8 mouse cellular contexts compared by ENCODE assay signal in the genomic region with DNA sequence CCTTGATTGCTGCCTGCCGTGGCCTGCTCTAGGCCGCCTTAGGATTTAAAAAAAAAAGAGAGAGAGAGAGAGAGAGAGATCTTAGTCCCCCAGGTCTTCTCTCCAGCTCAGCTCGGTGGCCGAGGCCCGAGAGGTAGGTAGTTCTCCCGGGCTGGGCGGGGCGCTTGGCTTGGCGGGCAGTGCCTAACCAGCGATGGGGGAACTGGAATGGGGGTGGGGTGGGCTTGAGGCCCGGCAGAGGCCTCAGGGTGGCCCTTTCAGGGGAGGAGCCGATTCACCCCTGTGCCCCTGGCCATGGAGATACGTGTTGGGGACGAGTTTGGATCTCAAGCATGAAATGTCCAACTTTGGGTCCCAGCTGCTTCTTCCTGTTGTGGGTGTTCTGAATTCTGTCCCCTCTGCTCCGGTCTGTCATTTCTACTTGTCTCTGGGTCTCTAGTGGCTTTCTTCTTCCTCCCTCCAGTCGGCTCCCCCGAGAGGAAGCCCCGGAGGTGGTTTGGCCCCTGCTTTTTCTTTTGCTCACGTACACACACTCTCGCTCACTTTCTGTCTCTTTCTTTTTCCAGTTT. TPM values are rescaled to one million over a fixed set of nuclear protein-coding genes. Genes with fewer than 3 reads are reported as not detected.
A peak's percentile ranks its signal among the peaks of the same experiment; 100 is the strongest.
DNase-seq lines count a peak whose midpoint lies in the region; ATAC-seq and TF ChIP-seq lines count a peak whose summit lies in the region.

No protein-coding gene starts in this region.

- TF ChIP-seq POLR2A in MEL (IDR thresholded peaks at IDR 0.05; ENCODE audit: control insufficient read depth in 1 of 2, insufficient read depth in 1 of 2, low read depth in 1 of 2, low read length in 2 of 2, poor library complexity in 1 of 2): peak in 1 of 2 experiments; percentile 24; a peak in 1 of 4 replicates

- H3K27me3 ChIP-seq in MEL (ENCODE audit: control insufficient read depth in 1 of 2, insufficient read depth in 2 of 2, low read length in 2 of 2): no peaks in the 10 kb centered on the region
- H3K27me3 ChIP-seq in embryonic facial prominence, embryonic 11.5 days (ENCODE audit: control insufficient read depth, insufficient read depth, low read length): no peaks in the 10 kb centered on the region
- no peaks in the 10 kb centered on the region for H3K27me3 ChIP-seq in heart, embryonic 13.5 days (replicated peaks)
- H3K27me3 ChIP-seq in megakaryocyte, embryonic 14.5 days (replicated peaks): no peaks in the 10 kb centered on the region

- H3K79me2 ChIP-seq in MEL (ENCODE audit: control insufficient read depth, insufficient read depth, low read length, poor library complexity): peaks cover 33% of the 10 kb centered on the region

- no peak for ATAC-seq in embryonic facial prominence, embryonic 11.5 days (replicated peaks; ENCODE audit: insufficient number of reproducible peaks, low FRiP score, low TSS enrichment, low read depth)
- ATAC-seq in heart, embryonic 13.5 days (ENCODE audit: extremely low read depth, insufficient number of reproducible peaks, low FRiP score, low TSS enrichment): peak; percentile 31

- H3K4me2 ChIP-seq in embryonic facial prominence, embryonic 11.5 days (ENCODE audit: low read depth, low read length): peak overlapping the region; percentile 99
- H3K4me2 ChIP-seq in heart, embryonic 13.5 days: peak overlapping the region; percentile 97

- H3K9me3 ChIP-seq in MEL (replicated peaks; ENCODE audit: insufficient read depth, low read length): no peaks in the 10 kb centered on the region
- H3K9me3 ChIP-seq in embryonic facial prominence, embryonic 11.5 days (replicated peaks; ENCODE audit: control insufficient read depth, low read length): no peaks in the 10 kb centered on the region
- no peaks in the 10 kb centered on the region for H3K9me3 ChIP-seq in heart, embryonic 13.5 days
- H3K9me3 ChIP-seq in megakaryocyte, embryonic 14.5 days: no peaks in the 10 kb centered on the region

- TF ChIP-seq CTCF in MEL (IDR thresholded peaks at IDR 0.05 in 2 of 3, conservative IDR thresholded peaks at IDR 0.05 in 1 of 3; ENCODE audit: control insufficient read depth in 1 of 3, insufficient read depth in 1 of 3, low read depth in 2 of 3, low read length in 3 of 3, poor library complexity in 1 of 3, severe bottlenecking in 1 of 3): no peak

- peaks cover 0 to 19% of the 10 kb centered on the region in 2 experiments; a peak in 2 of 4 replicates for H3K36me3 ChIP-seq in MEL (ENCODE audit: control insufficient read depth in 1 of 2, insufficient read depth in 2 of 2, low read length in 2 of 2)
- no peaks in the 10 kb centered on the region; the same call in 1 of the 2 replicates for H3K36me3 ChIP-seq in embryonic facial prominence, embryonic 11.5 days (replicated peaks; ENCODE audit: control insufficient read depth, insufficient read depth, low read depth, low read length)
- peaks cover 19% of the 10 kb centered on the region for H3K36me3 ChIP-seq in heart, embryonic 13.5 days
- peaks cover 30% of the 10 kb centered on the region for H3K36me3 ChIP-seq in megakaryocyte, embryonic 14.5 days (replicated peaks; ENCODE audit: low read length)

- peak overlapping the region; percentile 60 to 93 for H3K4me3 ChIP-seq in MEL (ENCODE audit: control insufficient read depth in 1 of 2, insufficient read depth in 1 of 2, low read depth in 2 of 2, low read length in 2 of 2)
- H3K4me3 ChIP-seq in embryonic facial prominence, embryonic 11.5 days (ENCODE audit: low read depth, low read length): peak overlapping the region; percentile 73
- H3K4me3 ChIP-seq in heart, embryonic 13.5 days: peak overlapping the region; percentile 63
- peak overlapping the region; percentile 97 for H3K4me3 ChIP-seq in megakaryocyte, embryonic 14.5 days (replicated peaks)

- peak overlapping the region; percentile 99 for H3K27ac ChIP-seq in MEL (ENCODE audit: control insufficient read depth, low read depth, low read length)
- peak overlapping the region; percentile 87 for H3K27ac ChIP-seq in embryonic facial prominence, embryonic 11.5 days (replicated peaks; ENCODE audit: low read depth, low read length)
- peak overlapping the region; percentile 99 for H3K27ac ChIP-seq in heart, embryonic 13.5 days (replicated peaks)

- peak overlapping the region; percentile 96 for H3K9ac ChIP-seq in MEL (ENCODE audit: control insufficient read depth, low read depth, low read length, poor library complexity, severe bottlenecking)
- peak overlapping the region; percentile 79 for H3K9ac ChIP-seq in embryonic facial prominence, embryonic 11.5 days (replicated peaks; ENCODE audit: low read length)
- peak overlapping the region; percentile 96 for H3K9ac ChIP-seq in heart, embryonic 13.5 days

- WGBS in embryonic facial prominence, embryonic 11.5 days: 0% methylated on average over 20 of the region's 20 CpGs
- WGBS in heart, embryonic 13.5 days: under 1% methylated on average over 20 of the region's 20 CpGs

- peaks cover 3 to 23% of the 10 kb centered on the region in 2 experiments; a peak in 3 of 4 replicates for H3K4me1 ChIP-seq in MEL (ENCODE audit: control insufficient read depth in 1 of 2, insufficient read depth in 2 of 2, low read length in 2 of 2)
- peaks cover 8% of the 10 kb centered on the region for H3K4me1 ChIP-seq in embryonic facial prominence, embryonic 11.5 days (ENCODE audit: control insufficient read depth, insufficient read depth, low read length)
- peaks cover 51% of the 10 kb centered on the region for H3K4me1 ChIP-seq in heart, embryonic 13.5 days
- H3K4me1 ChIP-seq in megakaryocyte, embryonic 14.5 days: peaks cover 66% of the 10 kb centered on the region

- no peak for TF ChIP-seq RAD21 in MEL (IDR thresholded peaks at IDR 0.05; ENCODE audit: low read depth, low read length)

- peak; percentile 79 for DNase-seq in 3134 (ENCODE audit: extremely low read depth, insufficient read length, low spot score)
- peak; percentile 86 for DNase-seq in MEL (ENCODE audit: low read depth, low spot score)
- peak; percentile 71 for DNase-seq in embryonic facial prominence, embryonic 11.5 days (ENCODE audit: low spot score)
- peak; percentile 81 for DNase-seq in kidney, postnatal 14 days
- DNase-seq in spleen, postnatal 14 days (ENCODE audit: low spot score in 2 of 2): peak; percentile 66 to 70
- no peak for DNase-seq in MN1 (ENCODE audit: low spot score)

- no peak for TF ChIP-seq EP300 in MEL (IDR thresholded peaks at IDR 0.05; ENCODE audit: low read depth in 1 of 2, low read length in 2 of 2)

TF ChIP-seq in MEL, 35 proteins besides CTCF, POLR2A, EP300 and RAD21 (continues in another document):
- no peak for TF ChIP-seq RCOR1 (IDR thresholded peaks at IDR 0.05; ENCODE audit: low read depth, low read length)
- no peak for TF ChIP-seq TAL1 (IDR thresholded peaks at IDR 0.05; ENCODE audit: low read length)
- TF ChIP-seq CHD1 (IDR thresholded peaks at IDR 0.05; ENCODE audit: low read depth, low read length): no peak
- peak; percentile 30; the same call in 1 of the 2 replicates for TF ChIP-seq ZNF384 (IDR thresholded peaks at IDR 0.05; ENCODE audit: low read depth, low read length)
- no peak for TF ChIP-seq USF2 (IDR thresholded peaks at IDR 0.05; ENCODE audit: borderline replicate concordance in 1 of 2, insufficient read depth in 1 of 2, low read depth in 1 of 2, low read length in 2 of 2)
- TF ChIP-seq MYC (IDR thresholded peaks at IDR 0.05; ENCODE audit: low read depth, low read length): 0 out of 2 replicates have a peak, but pooled peaks have one; percentile 3

RNA-seq across cellular contexts. Expression of a gene that starts 0.8 kb away (rescaled TPM):
- 52.7 and 58.3 TPM in 2 replicates for total RNA-seq in MEL (2012; rRNA removed)
- polyA plus RNA-seq in MEL (2012; ENCODE audit: insufficient read depth in 1 of 2, insufficient read length in 2 of 2, low read depth in 1 of 2, low replicate concordance in 2 of 2, missing spikeins in 1 of 2): 100 to 1,000 TPM in 1 of 2 experiments, not detected in 1; 203 TPM
- 76.1 and 78.8 TPM in 2 replicates for polyA plus RNA-seq in embryonic facial prominence, embryonic 11.5 days (2014; fragmentation: Nextera tagmentation; extraction: Ambion mirVana)
- polyA plus RNA-seq in heart, embryonic 13.5 days (2015; fragmentation: Nextera tagmentation; extraction: Ambion mirVana): 128 and 131 TPM in 2 replicates
- 582 and 1,005 TPM in 2 replicates for polyA plus RNA-seq in megakaryocyte, embryonic 14.5 days (2012; ENCODE audit: insufficient read depth, low replicate concordance)

RNA-seq across cellular contexts. Expression of a gene that starts 5.0 kb away (rescaled TPM):
- 0.39 and 0.42 TPM in 2 replicates for total RNA-seq in MEL (2012; rRNA removed)
- 1 to 10 TPM in 1 of 2 experiments, not detected in 1; 1.1 TPM for polyA plus RNA-seq in MEL (2012; ENCODE audit: insufficient read depth in 1 of 2, insufficient read length in 2 of 2, low read depth in 1 of 2, low replicate concordance in 2 of 2, missing spikeins in 1 of 2)
- 1.6 and 2.5 TPM in 2 replicates for polyA plus RNA-seq in embryonic facial prominence, embryonic 11.5 days (2014; fragmentation: Nextera tagmentation; extraction: Ambion mirVana)
- 1.3 and 1.5 TPM in 2 replicates for polyA plus RNA-seq in heart, embryonic 13.5 days (2015; fragmentation: Nextera tagmentation; extraction: Ambion mirVana)
- polyA plus RNA-seq in megakaryocyte, embryonic 14.5 days (2012; ENCODE audit: insufficient read depth, low replicate concordance): 5.9 and 8.4 TPM in 2 replicates

RNA-seq across cellular contexts. Expression of a gene that starts 32.3 kb away (rescaled TPM):
- total RNA-seq in MEL (2012; rRNA removed): 35.0 and 35.8 TPM in 2 replicates
- 10 to 100 TPM in 1 of 2 experiments, not detected in 1; 46.2 TPM for polyA plus RNA-seq in MEL (2012; ENCODE audit: insufficient read depth in 1 of 2, insufficient read length in 2 of 2, low read depth in 1 of 2, low replicate concordance in 2 of 2, missing spikeins in 1 of 2)
- 57.6 and 65.1 TPM in 2 replicates for polyA plus RNA-seq in embryonic facial prominence, embryonic 11.5 days (2014; fragmentation: Nextera tagmentation; extraction: Ambion mirVana)
- polyA plus RNA-seq in heart, embryonic 13.5 days (2015; fragmentation: Nextera tagmentation; extraction: Ambion mirVana): 18.3 and 22.3 TPM in 2 replicates
- 104 and 105 TPM in 2 replicates for polyA plus RNA-seq in megakaryocyte, embryonic 14.5 days (2012; ENCODE audit: insufficient read depth, low replicate concordance)

RNA-seq across cellular contexts. Expression of a gene that starts 41.1 kb away (rescaled TPM):
- total RNA-seq in MEL (2012; rRNA removed): 49.1 and 58.7 TPM in 2 replicates
- 10 to 100 TPM in 1 of 2 experiments, not detected in 1; 74.2 TPM for polyA plus RNA-seq in MEL (2012; ENCODE audit: insufficient read depth in 1 of 2, insufficient read length in 2 of 2, low read depth in 1 of 2, low replicate concordance in 2 of 2, missing spikeins in 1 of 2)
- polyA plus RNA-seq in embryonic facial prominence, embryonic 11.5 days (2014; fragmentation: Nextera tagmentation; extraction: Ambion mirVana): 11.5 and 12.5 TPM in 2 replicates
- polyA plus RNA-seq in heart, embryonic 13.5 days (2015; fragmentation: Nextera tagmentation; extraction: Ambion mirVana): 6.2 and 8.5 TPM in 2 replicates
- polyA plus RNA-seq in megakaryocyte, embryonic 14.5 days (2012; ENCODE audit: insufficient read depth, low replicate concordance): 88.7 and 584 TPM in 2 replicates

RNA-seq across cellular contexts. Expression of a gene that starts 41.2 kb away (rescaled TPM):
- 5.6 and 11.1 TPM in 2 replicates for total RNA-seq in MEL (2012; rRNA removed)
- 10 to 100 TPM in 1 of 2 experiments, not detected in 1; 16.0 TPM for polyA plus RNA-seq in MEL (2012; ENCODE audit: insufficient read depth in 1 of 2, insufficient read length in 2 of 2, low read depth in 1 of 2, low replicate concordance in 2 of 2, missing spikeins in 1 of 2)
- polyA plus RNA-seq in embryonic facial prominence, embryonic 11.5 days (2014; fragmentation: Nextera tagmentation; extraction: Ambion mirVana): 22.0 and 23.1 TPM in 2 replicates
- polyA plus RNA-seq in heart, embryonic 13.5 days (2015; fragmentation: Nextera tagmentation; extraction: Ambion mirVana): 7.6 and 7.7 TPM in 2 replicates
- polyA plus RNA-seq in megakaryocyte, embryonic 14.5 days (2012; ENCODE audit: insufficient read depth, low replicate concordance): 0.70 TPM in 1 of 2 replicates, not detected in the other
